Mouse (Mus musculus): Measurements from ENCODE around the gene Hs2st1. TPM values are rescaled to one million over a fixed set of nuclear protein-coding genes. Genes with fewer than 3 reads are reported as not detected.

Gene Hs2st1
- polyA plus RNA-seq, 1 experiment from 2014 or later = 7.2 TPM

- H3K27ac ChIP-seq (ENCODE audit: low read depth, low read length) = no peak overlapping the region
- ATAC-seq (replicated peaks; ENCODE audit: low FRiP score) (no peak), DNase-seq (ENCODE audit: low spot score) (no peak)
- WGBS = 73% methylated on average over 7 of the region's 7 CpGs
- no peak overlapping the region for H3K9ac ChIP-seq (ENCODE audit: low read depth, low read length)
- no peaks in the 10 kb centered on the region for H3K27me3 ChIP-seq (replicated peaks; ENCODE audit: control insufficient read depth, insufficient read depth, low read length)
- H3K4me1 ChIP-seq (replicated peaks; ENCODE audit: control insufficient read depth, insufficient read depth, low read length) = no peaks in the 10 kb centered on the region; the same call in 1 of the 2 replicates
- H3K9me3 ChIP-seq (ENCODE audit: control insufficient read depth, low read length) = no peaks in the 10 kb centered on the region
- no peak overlapping the region for H3K4me3 ChIP-seq (ENCODE audit: low read depth, low read length)
- H3K4me2 ChIP-seq = no peak overlapping the region
- no peaks in the 10 kb centered on the region for H3K36me3 ChIP-seq (ENCODE audit: control insufficient read depth, insufficient read depth, low read length)
Observed at GRCm38 (mm10) chr3:144413821-144414220, 156.2 kb downstream of the Hs2st1 start.

GRCm38 (mm10) chr3:144412538-144413272 lies 157.3 kb downstream of the Hs2st1 start:
- Histone ChIP-seq H3K4me3 (ENCODE audit: low read depth, low read length) (no peak overlapping the region), H3K4me2 (0 out of 2 replicates have a peak overlapping the region, but pooled peaks have one; percentile 17), H3K4me1 (replicated peaks; ENCODE audit: control insufficient read depth, insufficient read depth, low read length) (no peaks in the 10 kb centered on the region; the same call in 1 of the 2 replicates), H3K9ac (ENCODE audit: low read depth, low read length) (no peak overlapping the region), H3K36me3 (ENCODE audit: control insufficient read depth, insufficient read depth, low read length) (no peaks in the 10 kb centered on the region), H3K27me3 (replicated peaks; ENCODE audit: control insufficient read depth, insufficient read depth, low read length) (no peaks in the 10 kb centered on the region), H3K27ac (ENCODE audit: low read depth, low read length) (no peak overlapping the region), H3K9me3 (ENCODE audit: control insufficient read depth, low read length) (no peaks in the 10 kb centered on the region)
- ATAC-seq (replicated peaks; ENCODE audit: low FRiP score) (no peak), DNase-seq (ENCODE audit: low spot score) (no peak)
- WGBS = 6% methylated on average over 10 of the region's 10 CpGs

- 17% methylated on average over 8 of the region's 8 CpGs for WGBS
Observed at GRCm38 (mm10) chr3:144411650-144412278, 158.2 kb downstream of the Hs2st1 start.

DNA sequence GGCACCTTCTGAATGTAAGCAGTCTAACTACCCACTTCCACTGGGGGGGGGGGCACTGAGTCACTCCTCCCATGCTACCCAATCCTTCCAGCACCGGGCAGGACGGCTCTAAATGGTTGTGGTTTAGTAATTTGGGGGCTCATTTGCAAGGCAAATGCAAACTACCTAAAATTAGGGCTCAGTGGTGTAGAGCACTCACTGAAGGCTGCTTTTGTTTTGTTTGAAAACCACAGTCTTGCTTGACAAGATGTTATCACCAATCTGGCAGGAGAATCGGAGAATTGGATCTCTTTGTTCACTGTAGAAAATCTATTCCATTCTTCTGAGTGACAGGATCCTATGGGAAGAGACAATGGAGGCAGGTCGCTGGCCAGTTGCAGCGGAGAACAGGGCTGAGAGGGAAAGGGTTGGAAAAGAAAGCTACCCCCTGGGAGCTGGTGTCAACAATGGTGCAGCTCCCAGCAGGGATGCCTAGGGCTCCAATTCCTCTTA lies 158.9 kb downstream of the Hs2st1 start:
- no peak for DNase-seq (ENCODE audit: low spot score)
- Histone ChIP-seq H3K4me2 (no peak overlapping the region), H3K27me3 (replicated peaks; ENCODE audit: control insufficient read depth, insufficient read depth, low read length) (no peaks in the 10 kb centered on the region), H3K9me3 (ENCODE audit: control insufficient read depth, low read length) (no peaks in the 10 kb centered on the region), H3K4me3 (ENCODE audit: low read depth, low read length) (no peak overlapping the region), H3K4me1 (replicated peaks; ENCODE audit: control insufficient read depth, insufficient read depth, low read length) (no peaks in the 10 kb centered on the region; the same call in 1 of the 2 replicates), H3K27ac (ENCODE audit: low read depth, low read length) (no peak overlapping the region), H3K9ac (ENCODE audit: low read depth, low read length) (no peak overlapping the region), H3K36me3 (ENCODE audit: control insufficient read depth, insufficient read depth, low read length) (no peaks in the 10 kb centered on the region)
- WGBS = 23% methylated on average over 5 of the region's 5 CpGs
- no peak for ATAC-seq (replicated peaks; ENCODE audit: low FRiP score)

More at GRCm38 (mm10) chr3:144411650-144412278, 158.2 kb downstream of the Hs2st1 start:
- no peak for DNase-seq (ENCODE audit: low spot score)
- H3K4me2 ChIP-seq = no peak overlapping the region
- H3K36me3 ChIP-seq (ENCODE audit: control insufficient read depth, insufficient read depth, low read length) = no peaks in the 10 kb centered on the region
- H3K27me3 ChIP-seq (replicated peaks; ENCODE audit: control insufficient read depth, insufficient read depth, low read length) = no peaks in the 10 kb centered on the region
- no peak overlapping the region for H3K4me3 ChIP-seq (ENCODE audit: low read depth, low read length)
- H3K9me3 ChIP-seq (ENCODE audit: control insufficient read depth, low read length) = no peaks in the 10 kb centered on the region
- H3K9ac ChIP-seq (ENCODE audit: low read depth, low read length) = no peak overlapping the region
- no peaks in the 10 kb centered on the region; the same call in 1 of the 2 replicates for H3K4me1 ChIP-seq (replicated peaks; ENCODE audit: control insufficient read depth, insufficient read depth, low read length)
- ATAC-seq (replicated peaks; ENCODE audit: low FRiP score) = no peak
- H3K27ac ChIP-seq (ENCODE audit: low read depth, low read length) = no peak overlapping the region

- Histone ChIP-seq H3K9me3 (ENCODE audit: control insufficient read depth, low read length) (no peaks in the 10 kb centered on the region), H3K27ac (ENCODE audit: low read depth, low read length) (no peak overlapping the region), H3K9ac (ENCODE audit: low read depth, low read length) (no peak overlapping the region), H3K36me3 (ENCODE audit: control insufficient read depth, insufficient read depth, low read length) (no peaks in the 10 kb centered on the region), H3K4me3 (ENCODE audit: low read depth, low read length) (no peak overlapping the region), H3K4me2 (no peak overlapping the region), H3K4me1 (replicated peaks; ENCODE audit: control insufficient read depth, insufficient read depth, low read length) (no peaks in the 10 kb centered on the region; the same call in 1 of the 2 replicates), H3K27me3 (replicated peaks; ENCODE audit: control insufficient read depth, insufficient read depth, low read length) (no peaks in the 10 kb centered on the region)
- 91% methylated on average over 1 of the region's 1 CpGs for WGBS
- DNase-seq (ENCODE audit: low spot score) = no peak
- ATAC-seq (replicated peaks; ENCODE audit: low FRiP score) = no peak
Observed at GRCm38 (mm10) chr3:144408953-144409352, 161.0 kb downstream of the Hs2st1 start.

- Histone ChIP-seq H3K36me3 (ENCODE audit: control insufficient read depth, insufficient read depth, low read length) (no peaks in the 10 kb centered on the region), H3K9me3 (ENCODE audit: control insufficient read depth, low read length) (no peaks in the 10 kb centered on the region), H3K4me3 (ENCODE audit: low read depth, low read length) (no peak overlapping the region), H3K27ac (ENCODE audit: low read depth, low read length) (no peak overlapping the region), H3K4me2 (no peak overlapping the region), H3K4me1 (replicated peaks; ENCODE audit: control insufficient read depth, insufficient read depth, low read length) (peaks cover 9% of the 10 kb centered on the region), H3K9ac (ENCODE audit: low read depth, low read length) (no peak overlapping the region), H3K27me3 (replicated peaks; ENCODE audit: control insufficient read depth, insufficient read depth, low read length) (no peaks in the 10 kb centered on the region)
- ATAC-seq (replicated peaks; ENCODE audit: low FRiP score) (no peak), DNase-seq (ENCODE audit: low spot score) (no peak)
- WGBS = 78% methylated on average over 11 of the region's 11 CpGs
Observed at GRCm38 (mm10) chr3:144405331-144405730, 164.7 kb downstream of the Hs2st1 start.

DNA sequence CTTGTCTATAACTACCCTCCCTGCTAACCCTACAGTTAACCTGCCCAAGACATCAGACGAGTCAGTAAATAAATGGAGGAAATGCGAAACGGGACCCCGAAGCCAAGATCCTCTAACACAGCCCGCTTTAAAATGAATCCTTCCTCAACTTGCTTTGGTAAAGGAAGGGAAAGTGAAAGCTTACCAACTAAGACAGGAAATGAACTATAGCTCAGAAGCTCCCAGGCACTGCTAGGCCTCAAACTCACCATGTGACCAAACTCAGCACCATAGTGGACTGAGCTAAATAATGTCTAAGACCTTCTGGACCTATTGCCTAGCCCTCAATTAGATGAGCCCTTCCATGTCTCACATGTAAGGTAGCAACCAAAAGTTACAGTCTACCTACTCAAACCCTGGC lies 168.7 kb downstream of the Hs2st1 start:
- Histone ChIP-seq H3K27ac (ENCODE audit: low read depth, low read length) (no peak overlapping the region), H3K36me3 (ENCODE audit: control insufficient read depth, insufficient read depth, low read length) (no peaks in the 10 kb centered on the region), H3K9ac (ENCODE audit: low read depth, low read length) (no peak overlapping the region), H3K4me1 (replicated peaks; ENCODE audit: control insufficient read depth, insufficient read depth, low read length) (peaks cover 12% of the 10 kb centered on the region), H3K27me3 (replicated peaks; ENCODE audit: control insufficient read depth, insufficient read depth, low read length) (no peaks in the 10 kb centered on the region; the same call in 1 of the 2 replicates), H3K4me3 (ENCODE audit: low read depth, low read length) (no peak overlapping the region), H3K4me2 (peak overlapping the region; percentile 21; the same call in 1 of the 2 replicates), H3K9me3 (ENCODE audit: control insufficient read depth, low read length) (no peaks in the 10 kb centered on the region)
- no peak; the same call in 1 of the 2 replicates for ATAC-seq (replicated peaks; ENCODE audit: low FRiP score)
- DNase-seq (ENCODE audit: low spot score) = no peak
- WGBS = 53% methylated on average over 5 of the region's 5 CpGs

DNA sequence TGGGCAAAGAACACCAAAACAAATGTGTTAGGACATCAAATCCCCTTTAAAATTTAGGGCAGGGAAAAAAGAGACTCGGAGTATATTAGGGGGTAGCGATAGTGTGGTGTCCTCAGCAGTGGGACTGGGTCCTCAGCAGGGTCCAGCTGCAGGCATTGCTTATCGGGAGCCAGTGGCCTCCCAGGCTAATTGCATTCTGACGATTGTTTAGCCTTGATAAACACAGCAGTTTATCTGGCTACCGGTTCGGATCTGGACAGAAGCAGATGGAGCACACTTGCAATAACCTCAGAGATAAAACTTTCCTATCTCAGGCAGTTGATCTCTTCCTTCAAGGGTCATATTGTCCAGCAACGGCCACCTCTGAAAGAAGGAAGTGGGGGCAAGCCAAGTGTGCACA lies 169.1 kb downstream of the Hs2st1 start:
- 17% methylated on average over 7 of the region's 7 CpGs for WGBS
- ATAC-seq (replicated peaks; ENCODE audit: low FRiP score) (peak; percentile 62), DNase-seq (ENCODE audit: low spot score) (no peak)
- no peaks in the 10 kb centered on the region for H3K9me3 ChIP-seq (ENCODE audit: control insufficient read depth, low read length)
- H3K36me3 ChIP-seq (ENCODE audit: control insufficient read depth, insufficient read depth, low read length) = no peaks in the 10 kb centered on the region
- no peak overlapping the region for H3K9ac ChIP-seq (ENCODE audit: low read depth, low read length)
- H3K4me1 ChIP-seq (replicated peaks; ENCODE audit: control insufficient read depth, insufficient read depth, low read length) = peaks cover 12% of the 10 kb centered on the region
- H3K27me3 ChIP-seq (replicated peaks; ENCODE audit: control insufficient read depth, insufficient read depth, low read length) = no peaks in the 10 kb centered on the region; the same call in 1 of the 2 replicates
- H3K4me3 ChIP-seq (ENCODE audit: low read depth, low read length) = no peak overlapping the region
- H3K27ac ChIP-seq (ENCODE audit: low read depth, low read length) = no peak overlapping the region
- H3K4me2 ChIP-seq = peak overlapping the region; percentile 21; the same call in 1 of the 2 replicates
